Mouse (Mus musculus) thymus, adult 2 months (tissue): ENCODE data around the gene Fam186a. TPM values are rescaled to one million over a fixed set of nuclear protein-coding genes. Genes with fewer than 3 reads are reported as not detected.
"Not testable (repeated sequence)": the region's sequence is repeated elsewhere in the genome, so short reads cannot be mapped to it uniquely, and the experiment has no call there.

Source experiments
- DNase-seq: peaks from one replicate; pipeline ENCODE4 v3.0.0; 2021
- H3K27ac ChIP-seq: fragments of 200-500 bp; 2 replicates; pipeline ENCODE4 v1.5.1; 2012; ENCODE audit warnings: low read length, control low read depth; ENCODE audit not compliant: control insufficient read depth, insufficient read depth
- H3K27me3 ChIP-seq: fragments of 200-500 bp; 2 replicates; pipeline ENCODE4 v1.6.1; 2012; ENCODE audit warnings: mild to moderate bottlenecking, low read length, moderate library complexity, mixed read lengths; ENCODE audit not compliant: control insufficient read depth, insufficient read depth
- H3K36me3 ChIP-seq: fragments of 200-500 bp; 2 replicates; pipeline ENCODE4 v1.6.1; 2012; ENCODE audit warnings: mild to moderate bottlenecking, low read length, moderate library complexity; ENCODE audit not compliant: control insufficient read depth, insufficient read depth
- H3K4me1 ChIP-seq: fragments of 200-500 bp; replicated peaks from 2 replicates; pipeline ENCODE4 v1.6.1; 2012; ENCODE audit warnings: low read length; ENCODE audit not compliant: control insufficient read depth, insufficient read depth
- H3K4me3 ChIP-seq: fragments of 200-500 bp; 2 replicates; pipeline ENCODE4 v1.5.1; 2012; ENCODE audit warnings: mild to moderate bottlenecking, low read length, control low read depth, moderate library complexity; ENCODE audit not compliant: control insufficient read depth, insufficient read depth
- CTCF ChIP-seq: fragments of 200-500 bp; IDR thresholded peaks from 2 replicates; pipeline ENCODE4 v1.5.1; 2012; ENCODE audit warnings: mild to moderate bottlenecking, control low read depth, low read length, moderate library complexity, borderline replicate concordance; ENCODE audit not compliant: control insufficient read depth, poor library complexity, insufficient read depth; ENCODE audit errors: extremely low read depth
- POLR2A ChIP-seq: fragments of 200-500 bp; IDR thresholded peaks from 2 replicates; pipeline ENCODE4 v1.6.1; 2012; ENCODE audit warnings: mild to moderate bottlenecking, low read length, control low read depth, moderate library complexity; ENCODE audit not compliant: control insufficient read depth, poor library complexity, insufficient read depth; ENCODE audit errors: extremely low read depth
- WGBS: fragments of 180-500 bp; shearing (Covaris S2); methylation state at CpG from one replicate; pipeline ENCODE4 v1.1.7; 2018; 5-methylcytosine and 5-hydroxymethylcytosine counted together
- polyA plus RNA-seq: library from polyadenylated mRNA; depleted of rRNA; stranded (reverse); fragments of >200 nt; gene quantifications from 2 replicates; pipeline ENCODE4 v1.2.3, GENCODE M21; 2012

Fam186a gene
- polyA plus RNA-seq, 1 experiment, result 0.09 TPM

DNA sequence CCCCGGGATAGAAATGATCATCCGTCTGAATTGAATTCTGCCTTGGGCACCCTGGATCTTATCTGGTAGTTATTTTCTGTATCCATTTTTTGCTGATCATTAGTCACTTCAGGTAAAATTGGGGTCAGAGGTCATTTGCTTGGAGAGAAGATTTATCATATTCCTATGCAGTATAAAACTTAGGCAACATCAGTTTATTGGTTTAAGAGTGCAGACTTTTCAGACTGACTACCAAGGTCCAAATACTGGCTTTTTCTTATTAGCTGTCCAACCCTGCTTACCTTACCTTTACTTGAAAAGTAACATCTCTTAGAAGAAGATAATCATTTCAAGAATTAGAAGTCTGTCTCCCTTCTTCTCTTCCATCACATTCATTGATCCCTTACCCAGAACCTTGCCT, 12.9 kb upstream of the Fam186a start:
- Histone ChIP-seq H3K36me3 (no peaks in the 10 kb centered on the region), H3K4me3 (no peak overlapping the region), H3K4me1 (no peaks in the 10 kb centered on the region), H3K27me3 (no peaks in the 10 kb centered on the region), H3K27ac (no peak overlapping the region)
- whole genome bisulfite sequencing, result 97% methylated on average over 2 of the region's 2 CpGs
- TF ChIP-seq CTCF (no peak), POLR2A (no peak)
- DNase-seq, result no peak

DNA sequence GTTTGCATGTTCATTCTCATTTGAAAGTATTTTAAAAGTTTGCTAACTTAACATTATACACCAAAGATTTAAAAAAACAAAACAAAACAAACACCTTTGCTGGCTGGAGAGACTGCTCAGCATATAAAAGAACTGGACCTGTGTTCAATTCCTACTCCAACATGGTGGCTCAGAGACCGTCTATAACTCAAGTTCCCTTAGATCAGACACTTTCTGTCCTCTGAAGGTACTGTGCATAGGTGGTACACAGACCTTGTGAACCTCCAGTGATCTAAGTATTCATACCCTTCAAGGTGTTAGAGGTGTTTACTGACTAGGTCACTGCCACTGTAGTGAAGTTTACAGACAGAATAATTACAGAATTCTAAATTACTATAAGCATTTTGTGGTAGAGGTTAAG, 12.4 kb upstream of the Fam186a start:
- no peak overlapping the region for H3K27ac ChIP-seq
- H3K27me3 ChIP-seq, result no peaks in the 10 kb centered on the region
- WGBS, result 87% methylated on average over 1 of the region's 1 CpGs

DNA sequence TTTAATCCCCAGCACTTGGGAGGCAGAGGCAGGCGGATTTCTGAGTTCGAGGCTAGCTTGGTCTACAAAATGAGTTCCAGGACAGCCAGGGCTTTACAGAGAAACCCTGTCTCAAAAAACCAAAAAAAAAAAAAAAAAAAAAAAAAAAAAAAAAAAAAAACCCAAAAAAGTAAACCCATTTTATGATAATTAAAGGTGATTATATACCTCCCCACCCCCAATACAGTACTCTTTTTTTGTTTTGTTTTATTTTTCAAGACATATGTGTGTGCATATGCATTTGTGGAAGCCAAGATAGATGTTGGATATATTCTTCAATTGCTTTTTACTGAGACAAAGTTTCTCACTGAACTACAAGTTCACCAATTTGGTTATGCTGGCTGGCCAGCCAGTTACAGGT, 9.3 kb upstream of the Fam186a start:
- H3K36me3 ChIP-seq, H3K4me1 ChIP-seq, DNase-seq, H3K27ac ChIP-seq, H3K4me3 ChIP-seq, H3K27me3 ChIP-seq: not testable (repeated sequence)
- 98% methylated on average over 2 of the region's 2 CpGs for WGBS

More for the DNA sequence above, 12.4 kb upstream of the Fam186a start:
- H3K4me1 ChIP-seq, result 0 out of 2 replicates have a peak, but pooled peaks cover 2% of the 10 kb centered on the region
- no peak for TF ChIP-seq POLR2A
- TF ChIP-seq CTCF, result no peak
- DNase-seq, result no peak
- no peak overlapping the region for H3K4me3 ChIP-seq
- no peaks in the 10 kb centered on the region for H3K36me3 ChIP-seq

DNA sequence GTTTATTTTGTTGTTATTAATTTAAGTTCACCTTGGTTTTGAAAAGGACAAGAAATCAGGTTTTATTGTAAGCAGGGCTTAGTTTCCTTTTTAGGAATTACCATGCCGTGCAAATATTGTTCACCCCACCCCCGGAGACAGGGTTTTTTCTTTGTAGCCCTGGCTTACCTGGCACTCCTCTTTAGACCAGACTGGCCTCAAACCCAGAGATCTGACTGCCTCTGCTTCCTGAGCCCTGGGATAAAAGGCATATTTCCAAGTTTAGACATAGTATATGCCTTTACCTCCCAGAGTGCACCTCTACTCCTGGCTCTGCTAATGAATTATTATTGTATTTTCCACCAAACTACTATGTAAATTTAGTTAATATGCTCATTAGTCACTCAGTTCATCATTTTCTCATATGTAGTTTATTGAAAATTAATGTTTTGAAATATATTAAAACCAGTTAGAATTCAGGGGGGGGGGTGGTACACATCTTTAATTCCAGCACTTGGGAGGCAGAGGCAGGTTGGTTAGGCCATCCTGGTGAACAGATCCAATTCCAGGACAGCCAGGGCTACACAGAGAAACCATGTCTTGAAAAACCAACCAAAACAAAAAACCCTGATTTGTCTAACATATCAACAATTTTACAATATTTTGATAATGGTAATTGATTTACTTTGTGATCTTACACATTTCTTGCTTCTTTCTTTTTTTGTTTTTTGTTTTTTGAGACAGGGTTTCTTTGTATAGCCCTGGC, 7.8 kb upstream of the Fam186a start:
- H3K27me3 ChIP-seq, result no peaks in the 10 kb centered on the region
- WGBS, result 26% methylated on average over 2 of the region's 2 CpGs
- H3K4me3 ChIP-seq, result no peak overlapping the region
- no peak for DNase-seq
- no peaks in the 10 kb centered on the region for H3K36me3 ChIP-seq
- TF ChIP-seq CTCF, result no peak
- TF ChIP-seq POLR2A, result no peak
- H3K27ac ChIP-seq, result no peak overlapping the region
- 0 out of 2 replicates have a peak, but pooled peaks cover 2% of the 10 kb centered on the region for H3K4me1 ChIP-seq

DNA sequence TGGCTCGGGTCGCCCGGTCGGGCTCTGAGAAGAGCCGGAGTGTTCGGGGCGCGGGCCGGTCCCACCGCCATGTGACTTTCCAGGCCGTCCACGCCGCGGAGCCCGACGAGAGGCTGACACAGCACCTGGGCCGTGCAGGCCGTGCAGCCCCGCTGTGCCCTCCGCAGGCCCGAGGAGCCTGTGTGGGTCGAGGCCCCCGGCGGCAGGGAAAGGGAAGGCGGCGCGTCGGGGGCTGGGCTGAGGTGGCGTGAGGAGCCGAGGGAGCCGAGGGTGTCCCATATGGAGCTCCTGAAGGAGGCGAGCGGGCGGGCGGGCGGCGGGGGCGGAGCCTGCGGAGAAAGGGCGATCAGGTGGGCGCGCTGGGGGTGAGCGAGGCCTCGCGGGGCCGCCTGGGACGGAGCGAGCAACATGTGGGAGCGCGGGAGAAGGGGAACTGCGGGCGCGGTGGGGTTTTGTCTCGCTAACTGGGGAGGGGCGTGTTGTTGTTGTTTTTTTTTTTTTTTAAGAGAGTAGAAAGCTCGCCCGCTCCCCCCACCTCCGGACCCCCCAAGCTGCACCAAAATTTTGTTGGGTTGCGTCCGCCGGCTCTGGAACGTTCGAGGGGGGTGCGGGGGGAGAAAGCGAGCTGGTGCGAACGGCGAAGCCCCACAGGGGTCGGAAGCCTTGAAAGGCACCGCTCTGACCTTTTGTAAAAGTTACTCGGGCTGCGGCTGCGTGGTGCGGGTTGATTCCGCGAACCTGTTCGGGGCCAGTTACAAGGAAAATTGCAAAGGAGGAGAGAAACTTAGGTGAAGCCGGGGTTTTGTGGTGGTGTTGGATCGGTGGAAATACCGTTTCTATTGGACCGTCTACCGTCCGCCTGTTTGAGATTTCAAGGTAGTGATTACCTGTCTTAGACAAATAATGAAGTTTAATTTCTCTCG, 6.4 kb upstream of the Fam186a start:
- Histone ChIP-seq H3K27me3 (no peaks in the 10 kb centered on the region), H3K36me3 (no peaks in the 10 kb centered on the region), H3K4me1 (0 out of 2 replicates have a peak, but pooled peaks cover 2% of the 10 kb centered on the region), H3K4me3 (peak overlapping the region; percentile 94), H3K27ac (peak overlapping the region; percentile 54)
- TF ChIP-seq CTCF (no peak), POLR2A (no peak)
- under 1% methylated on average over 83 of the region's 84 CpGs for WGBS
- peak; percentile 41 for DNase-seq

DNA sequence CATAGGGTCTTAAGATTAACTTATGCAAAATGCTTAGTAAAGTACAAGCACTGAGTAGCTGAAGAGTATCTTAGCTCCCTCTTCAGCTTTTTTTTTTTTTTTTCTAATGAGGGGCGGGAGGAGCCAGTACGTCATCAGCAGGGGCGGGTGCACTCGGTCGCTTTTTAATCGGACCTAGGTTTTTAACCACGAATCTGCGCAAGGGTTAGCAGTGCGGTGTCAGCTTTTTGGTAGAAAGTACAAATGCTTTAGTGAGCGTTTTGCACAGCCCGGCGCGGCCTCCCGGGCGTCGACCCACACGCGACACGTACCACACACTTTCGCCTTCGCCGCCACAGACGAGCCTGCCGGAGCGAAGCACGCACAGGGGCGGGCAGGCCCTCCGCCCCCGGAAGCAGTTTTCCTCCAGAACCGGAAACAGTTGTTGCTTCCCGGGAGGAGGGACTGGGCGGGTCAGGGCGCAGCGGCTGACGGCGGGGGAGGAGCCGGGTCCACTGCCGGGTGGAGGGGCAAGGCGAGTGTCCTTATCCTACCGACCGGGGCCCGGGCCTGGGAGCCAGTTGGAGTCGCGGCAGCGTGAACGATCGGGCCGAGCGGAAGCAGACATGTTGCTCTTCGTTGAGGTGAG, 5.6 kb upstream of the Fam186a start:
- H3K4me3 ChIP-seq, result peak overlapping the region; percentile 94
- H3K36me3 ChIP-seq, result no peaks in the 10 kb centered on the region
- peak; percentile 97 for DNase-seq
- 0 out of 2 replicates have a peak, but pooled peaks cover 2% of the 10 kb centered on the region for H3K4me1 ChIP-seq
- TF ChIP-seq CTCF (peak; percentile 41; the same call in 1 of the 2 replicates), POLR2A (peak; percentile 70)
- WGBS, result under 1% methylated on average over 50 of the region's 50 CpGs
- peak overlapping the region; percentile 54 for H3K27ac ChIP-seq
- H3K27me3 ChIP-seq, result no peaks in the 10 kb centered on the region
